Mouse (Mus musculus): ENCODE data around the gene Lbp.

Gene Lbp

GRCm38 (mm10) chr2:158361678-158362320, 55.5 kb downstream of the Lbp start:
- no peak for DNase-seq (ENCODE audit: low spot score in 2 of 2)

DNA sequence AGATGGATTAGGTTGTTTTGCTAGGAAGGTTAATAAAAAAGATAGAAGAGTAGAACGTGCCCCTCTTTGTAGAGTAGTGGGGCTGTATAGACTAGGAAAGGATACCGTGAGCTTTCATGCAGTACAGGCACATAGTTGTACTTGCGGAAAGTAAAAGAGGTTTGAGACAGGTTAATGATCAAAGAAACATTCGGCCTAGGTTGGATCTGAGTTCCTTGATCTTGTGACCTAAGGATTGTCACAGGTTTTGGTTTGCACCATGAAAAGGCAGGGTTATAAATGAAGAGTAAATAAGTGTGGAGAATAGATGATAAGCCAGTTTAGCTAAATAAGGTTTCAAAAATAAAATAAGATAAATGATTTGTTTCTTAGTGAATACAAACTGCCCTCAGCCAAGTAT, 57.9 kb downstream of the Lbp start:
- no peak for DNase-seq (ENCODE audit: low spot score in 2 of 2)

DNA sequence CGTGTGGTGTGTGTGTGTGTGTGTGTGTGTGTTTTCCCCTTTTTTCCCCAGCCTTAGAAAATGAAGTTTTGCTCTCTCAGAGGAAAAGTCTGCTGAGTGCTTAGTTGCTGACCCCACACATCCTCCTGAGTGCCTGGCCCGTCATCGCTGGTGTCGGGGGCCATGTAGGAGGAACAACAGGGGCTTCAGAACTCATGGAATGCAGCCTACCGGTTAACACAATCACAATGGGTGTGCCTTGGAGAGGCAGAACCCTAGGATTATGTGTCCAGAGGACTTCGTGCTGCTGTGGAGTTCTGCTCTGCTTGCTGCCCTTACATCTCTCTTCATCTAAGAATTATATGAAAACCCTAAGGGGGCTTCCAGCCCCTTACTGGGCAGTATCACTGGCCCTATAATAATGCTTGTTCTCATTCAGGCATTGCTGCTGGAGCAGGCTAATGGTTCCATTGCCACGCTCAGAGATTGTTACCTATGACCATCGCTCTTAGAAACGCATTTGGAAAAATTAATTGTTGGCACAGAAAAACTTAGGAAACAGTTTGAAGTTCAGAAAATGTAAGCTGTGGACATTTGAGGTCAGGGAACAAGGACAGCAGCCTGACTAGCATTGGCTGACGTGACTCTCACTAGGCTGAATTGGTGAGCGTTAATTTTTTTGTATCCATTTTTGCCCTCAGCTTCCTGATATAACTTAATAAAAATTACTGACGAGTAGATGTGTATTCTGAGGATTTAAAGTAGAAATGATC, 59.0 kb downstream of the Lbp start:
- DNase-seq (ENCODE audit: low spot score in 2 of 2): no peak

- DNase-seq (ENCODE audit: low spot score in 2 of 2): no peak
Observed at GRCm38 (mm10) chr2:158367654-158368053, 61.4 kb downstream of the Lbp start.

GRCm38 (mm10) chr2:158368313-158368712, 62.0 kb downstream of the Lbp start:
- DNase-seq (ENCODE audit: low spot score in 2 of 2): no peak

DNA sequence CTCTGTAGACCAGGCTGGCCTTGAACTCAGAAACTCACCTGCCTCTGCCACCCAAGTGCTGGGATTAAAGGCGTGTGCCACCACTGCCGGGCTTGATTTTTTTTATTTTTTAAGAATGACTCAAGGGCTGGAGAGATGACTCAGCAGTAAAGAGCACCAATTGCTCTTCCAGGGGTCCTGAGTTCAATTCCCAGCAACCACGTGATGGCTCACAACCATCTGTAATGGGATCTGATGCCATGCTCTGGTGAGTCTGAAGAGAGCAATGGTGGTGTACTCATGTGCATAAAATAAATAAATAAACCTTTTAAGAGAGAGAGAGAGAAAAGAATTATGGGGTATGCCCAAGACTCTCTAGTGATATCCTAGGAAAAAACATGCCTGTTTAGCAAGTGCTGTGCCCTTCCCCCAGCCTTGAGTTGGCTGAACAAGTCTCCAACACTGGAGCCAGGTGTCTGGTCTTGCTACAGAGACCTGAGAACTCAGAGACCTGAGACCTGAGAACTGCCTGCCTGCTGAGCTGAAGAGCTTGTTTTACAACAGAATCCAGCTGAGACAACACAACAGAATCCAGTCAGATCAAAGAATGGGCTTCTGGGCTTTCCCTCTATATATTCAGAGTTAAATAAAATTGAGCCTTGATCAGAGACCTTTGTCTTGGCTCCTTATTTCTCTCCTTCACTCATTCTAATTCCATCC, 63.3 kb downstream of the Lbp start:
- no peak for DNase-seq (ENCODE audit: low spot score in 2 of 2)

GRCm38 (mm10) chr2:158370173-158370550, 63.9 kb downstream of the Lbp start:
- no peak for DNase-seq (ENCODE audit: low spot score in 2 of 2)

- DNase-seq (ENCODE audit: low spot score in 2 of 2): no peak
Observed at GRCm38 (mm10) chr2:158373061-158373460, 66.8 kb downstream of the Lbp start.

- no peak for DNase-seq (ENCODE audit: low spot score in 2 of 2)
Observed at GRCm38 (mm10) chr2:158373516-158373915, 67.2 kb downstream of the Lbp start.

- DNase-seq (ENCODE audit: low spot score in 2 of 2): no peak
Observed at GRCm38 (mm10) chr2:158375443-158376122, 69.3 kb downstream of the Lbp start, which contains the start of gene Snhg11. TSS of gene Snhg11 (plus strand) at chr2:158375638.

- no peak for DNase-seq (ENCODE audit: low spot score in 2 of 2)
Observed at GRCm38 (mm10) chr2:158376123-158376687, 69.9 kb downstream of the Lbp start.

DNA sequence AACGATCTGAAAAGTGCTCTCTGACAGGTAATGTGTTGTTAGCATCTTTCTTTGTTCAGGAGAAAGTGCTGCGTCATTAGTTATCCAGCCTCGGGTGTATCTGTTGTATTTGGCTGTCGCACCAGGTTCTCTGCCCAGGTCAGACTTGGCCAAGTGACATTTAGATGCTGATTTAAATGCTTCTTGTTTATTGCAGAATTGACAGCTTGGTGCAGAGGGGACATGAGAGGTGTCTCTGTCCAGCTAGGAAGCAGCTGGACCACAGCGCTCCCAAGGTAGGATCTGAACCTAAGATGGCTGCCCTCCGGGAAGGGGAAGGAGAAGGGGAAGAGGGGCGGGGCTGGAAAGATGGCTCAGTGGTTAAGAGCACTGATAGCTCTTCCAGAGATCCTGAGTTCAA, 70.5 kb downstream of the Lbp start:
- DNase-seq (ENCODE audit: low spot score in 2 of 2): no peak

DNA sequence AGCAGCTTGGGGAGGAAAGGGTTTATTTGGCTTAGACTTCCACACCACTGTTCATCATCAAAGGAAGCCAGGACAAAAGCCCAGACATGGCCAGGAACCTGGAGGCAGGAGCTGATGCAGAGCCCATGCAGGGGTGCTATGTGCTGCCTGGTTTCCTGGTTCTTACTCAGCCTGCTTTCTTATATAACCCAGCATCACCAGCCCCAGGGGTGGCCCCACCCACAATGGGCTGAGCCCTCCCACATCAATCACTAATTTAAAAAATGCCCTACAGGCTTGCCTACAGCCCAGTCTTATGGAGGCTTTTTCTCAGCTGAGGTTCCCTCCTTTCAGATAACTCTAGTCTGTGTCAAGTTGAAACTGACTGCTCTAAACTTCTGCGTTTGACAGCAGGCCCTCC, 71.5 kb downstream of the Lbp start:
- no peak for DNase-seq (ENCODE audit: low spot score in 2 of 2)

DNA sequence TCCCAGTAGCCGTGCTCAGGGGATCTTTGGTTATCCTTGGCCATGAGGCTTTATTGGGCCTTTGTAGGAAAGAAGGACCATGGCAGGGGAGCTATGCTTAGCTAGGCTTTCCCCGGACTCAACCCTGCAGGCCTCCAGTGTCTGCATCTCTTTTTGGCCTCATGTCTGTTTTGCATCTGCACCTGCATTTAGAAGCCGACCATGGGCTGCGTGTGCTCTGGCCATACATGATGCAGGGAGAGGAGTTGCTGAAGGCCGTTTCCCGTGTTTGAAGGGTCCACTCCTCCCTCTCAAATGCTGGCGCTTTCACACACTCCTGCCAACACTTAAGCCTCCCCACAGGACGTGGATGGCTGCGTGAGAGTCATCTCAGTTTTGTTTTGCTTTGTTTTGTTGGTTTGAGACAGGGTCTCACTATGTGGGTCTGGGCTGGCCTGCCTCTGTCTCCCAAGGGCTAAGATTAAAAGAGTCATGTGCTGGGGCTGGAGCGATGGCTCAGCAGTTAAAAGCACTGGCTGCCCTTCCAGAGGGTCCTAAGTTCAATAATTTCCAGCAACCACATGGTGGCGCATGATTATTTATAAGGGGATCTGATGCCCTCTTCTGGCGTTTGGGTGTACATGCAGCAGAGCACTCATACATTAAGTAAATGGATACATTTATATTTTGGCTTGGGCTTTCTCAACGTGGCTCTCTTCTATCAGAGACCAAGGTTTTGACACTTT, 73.2 kb downstream of the Lbp start:
- DNase-seq (ENCODE audit: low spot score in 2 of 2): no peak
